Mouse (Mus musculus) kidney, postnatal 25 days (tissue): ENCODE measurements at regions not wholly inside any gene's neighbourhood (a gene's known extent, or its start where the extent isn't known, plus 50 kb on each side); places are given as distances from the start of the nearest gene placed in this dataset.
A peak's percentile ranks its signal among the peaks of the same experiment; 100 is the strongest.

ENCODE experiments used
- DNase-seq, 2 experiments: peaks; one replicate each; pipeline ENCODE4 v3.0.0; 2021; ENCODE audit warnings: mixed read lengths in 2 of 2

- DNase-seq = peak; percentile 14 to 66
These were observed 111.9 kb upstream of the Lhx1 start for GRCm38 (mm10) chr11:84637268-84637667.

DNA sequence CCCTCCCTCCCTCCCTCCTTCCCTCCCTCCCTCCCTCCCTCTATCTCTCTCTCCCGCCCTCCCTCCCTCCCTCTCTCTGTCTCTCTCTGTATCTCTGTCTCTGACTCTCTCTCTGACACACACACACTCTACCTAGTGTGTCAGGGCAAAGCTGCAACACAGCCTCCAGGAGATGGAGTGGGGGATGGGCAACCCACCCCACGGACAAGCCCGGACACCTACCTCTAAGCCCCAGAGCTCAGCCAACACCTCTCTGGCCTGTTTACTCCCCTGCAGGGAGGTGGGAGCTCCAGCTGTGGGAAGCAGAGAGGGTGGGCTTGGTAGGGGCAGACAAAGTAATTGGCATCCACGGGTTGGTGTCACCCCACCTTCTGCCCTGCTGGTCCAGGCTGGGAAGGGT is 109.7 kb upstream of the Lhx1 start:
- no peak for DNase-seq

- DNase-seq = peak; percentile 49 to 86
These were observed 108.0 kb upstream of the Lhx1 start for GRCm38 (mm10) chr11:84633300-84633699.

GRCm38 (mm10) chr11:84628111-84628510 is 102.8 kb upstream of the Lhx1 start:
- DNase-seq = peak; percentile 70 to 86

DNA sequence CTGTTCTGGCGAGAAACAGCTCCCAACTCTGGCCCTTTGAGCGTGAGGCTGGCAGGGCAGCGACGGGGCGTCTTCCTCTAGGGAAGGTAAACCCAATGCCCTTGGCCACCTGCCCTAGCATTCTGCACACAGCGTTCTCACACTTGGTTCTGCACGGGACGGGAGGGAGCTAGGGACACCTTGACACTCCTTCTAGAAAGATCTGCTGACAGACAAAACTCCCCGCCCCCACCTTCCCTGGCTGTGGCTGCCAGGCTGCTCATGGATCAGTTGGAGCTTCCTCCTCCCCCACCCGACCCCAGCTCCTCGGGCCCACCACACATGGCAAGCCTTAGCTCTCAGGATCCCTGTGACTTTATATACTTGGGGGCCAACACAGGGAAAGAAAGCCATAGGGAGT is 102.3 kb upstream of the Lhx1 start:
- DNase-seq = peak; percentile 60 to 87

DNA sequence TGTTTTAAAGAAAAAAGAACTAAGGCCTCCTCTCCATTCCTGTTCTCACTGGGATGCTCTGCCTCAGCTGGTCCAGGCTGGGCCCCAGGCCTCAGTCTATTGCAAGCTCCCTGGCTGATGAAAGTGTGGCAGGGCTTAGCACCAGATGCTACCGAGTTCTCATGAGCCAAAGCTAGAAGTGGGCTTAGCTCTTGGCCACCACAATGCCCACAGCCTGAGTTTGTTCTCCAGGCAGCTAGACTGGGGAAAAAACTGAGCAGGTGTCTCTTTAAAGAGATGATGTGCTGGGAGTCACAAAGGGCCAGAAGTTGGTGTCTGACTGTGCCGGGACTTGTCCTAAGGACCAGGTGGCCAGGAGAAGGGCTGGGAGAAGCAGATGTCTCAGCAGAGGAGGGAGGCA is 101.9 kb upstream of the Lhx1 start:
- DNase-seq = no peak

DNA sequence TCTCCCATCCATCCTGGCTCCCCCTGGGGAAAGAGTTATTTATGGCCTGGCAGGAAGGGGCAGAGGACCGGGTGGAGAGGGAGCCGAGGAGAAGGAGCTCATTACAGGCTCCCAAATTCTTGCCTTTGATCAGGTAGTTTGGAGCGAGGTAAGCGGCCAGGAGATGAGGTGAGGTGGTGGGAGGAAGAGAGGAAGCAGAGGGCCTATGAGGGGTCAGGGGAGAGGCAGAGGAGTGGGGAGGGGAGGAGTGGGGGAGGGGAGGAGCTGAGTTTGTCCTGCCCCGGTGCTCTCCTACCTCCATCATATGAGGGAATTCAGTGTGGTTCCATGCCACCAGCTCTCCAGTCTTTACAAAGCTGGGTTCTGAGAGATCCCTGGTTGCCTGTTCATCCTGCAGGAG is 98.8 kb upstream of the Lhx1 start:
- no peak for DNase-seq

GRCm38 (mm10) chr11:84619713-84620112 is 94.4 kb upstream of the Lhx1 start:
- DNase-seq = no peak

DNA sequence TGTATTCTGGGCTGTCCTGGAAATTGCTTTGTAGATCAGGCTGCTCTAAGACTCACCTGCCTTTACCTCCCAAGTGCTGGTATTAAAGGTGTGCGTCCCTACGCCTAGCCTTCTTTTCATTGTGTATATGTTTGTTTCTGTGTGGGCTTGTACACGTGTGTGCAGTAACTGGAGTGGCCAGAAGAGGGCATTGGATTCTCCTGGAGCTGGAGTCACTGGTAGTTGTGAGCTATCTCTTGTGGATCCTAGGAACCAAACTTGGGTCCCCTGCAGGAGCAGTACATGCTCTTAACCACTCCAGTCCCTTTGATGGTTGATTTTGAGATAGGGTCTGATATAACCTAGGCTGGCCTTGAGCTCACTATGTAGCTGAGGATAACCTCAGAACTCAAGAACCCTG is 93.2 kb upstream of the Lhx1 start:
- no peak for DNase-seq

- DNase-seq = no peak
These were observed 87.8 kb upstream of the Lhx1 start for GRCm38 (mm10) chr11:84612982-84613720.

DNA sequence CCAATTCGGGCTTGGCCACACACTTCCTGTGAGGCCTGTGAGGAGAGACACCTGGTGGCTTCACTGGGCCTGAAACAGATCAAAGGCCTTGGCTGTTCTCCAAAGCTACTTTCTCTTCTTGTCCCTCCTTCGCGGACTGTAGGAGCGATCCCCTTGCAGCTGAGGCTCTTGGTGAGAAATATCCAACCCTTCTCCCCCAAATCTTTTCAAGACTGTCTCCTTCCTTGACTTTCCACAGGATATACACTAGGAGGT is 86.2 kb upstream of the Lhx1 start:
- peak in 1 of 2 experiments; percentile 13 for DNase-seq

DNA sequence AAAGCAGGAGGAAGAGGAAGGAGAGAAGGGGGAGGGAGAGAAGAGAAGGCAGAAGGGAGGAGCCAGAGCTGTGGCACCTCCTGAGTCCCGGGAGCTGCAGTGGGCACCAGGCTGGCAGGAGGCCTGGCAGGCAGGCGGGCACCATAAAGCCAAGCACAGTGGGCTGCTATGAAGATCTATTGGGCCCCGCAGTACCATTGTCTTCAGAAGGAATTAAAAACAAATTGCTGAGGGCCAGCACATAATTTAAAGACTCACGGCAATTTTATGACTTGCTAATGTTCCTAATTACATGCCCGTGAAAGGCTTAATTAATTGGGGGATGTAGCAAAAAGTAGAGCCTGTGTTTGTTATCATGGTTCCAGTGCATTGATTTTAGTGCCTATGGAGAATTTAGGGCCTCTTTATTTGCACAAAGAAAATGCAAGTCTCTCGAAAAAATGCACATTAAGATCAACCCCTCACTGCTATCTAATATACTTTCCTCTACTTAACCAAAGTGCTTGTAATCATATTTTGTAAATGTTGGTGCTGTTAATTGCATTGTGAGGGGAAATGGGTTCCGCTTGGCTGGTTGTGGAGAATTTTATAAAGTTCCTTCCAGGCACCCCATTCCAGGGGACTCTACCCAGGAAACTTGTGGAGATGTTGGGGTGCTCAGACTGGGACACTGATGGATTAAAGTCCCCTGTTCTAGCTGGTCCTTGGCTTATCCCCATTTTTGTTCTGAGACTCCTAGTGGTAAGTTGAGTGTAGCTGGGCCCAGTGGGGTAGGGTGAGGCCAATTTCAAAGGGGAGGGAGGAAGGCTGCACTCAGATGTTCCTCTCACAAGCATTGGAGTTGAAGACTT is 85.7 kb upstream of the Lhx1 start:
- no peak for DNase-seq

DNA sequence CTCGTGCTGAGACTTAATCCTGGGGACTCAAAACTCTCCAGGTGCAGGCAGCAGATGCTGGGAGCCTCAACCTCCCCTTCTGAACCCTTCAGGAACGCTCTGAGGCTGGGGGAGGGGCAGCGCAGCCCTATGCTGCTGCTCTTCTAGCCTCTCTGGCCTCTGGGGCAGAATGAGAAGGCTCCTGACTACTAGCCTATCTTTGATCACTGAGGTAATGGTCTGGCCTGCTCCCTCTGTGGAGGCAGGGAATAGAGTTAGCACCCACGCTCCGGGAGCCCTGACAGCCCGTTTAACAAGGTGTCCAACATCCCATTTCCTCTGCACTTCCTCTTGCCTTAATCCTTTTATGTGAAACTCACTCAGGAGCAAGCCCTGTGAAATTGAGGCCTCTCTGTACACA is 79.4 kb upstream of the Lhx1 start:
- DNase-seq = no peak

- DNase-seq = no peak
These were observed 74.0 kb upstream of the Lhx1 start for GRCm38 (mm10) chr11:84599267-84599841.

DNA sequence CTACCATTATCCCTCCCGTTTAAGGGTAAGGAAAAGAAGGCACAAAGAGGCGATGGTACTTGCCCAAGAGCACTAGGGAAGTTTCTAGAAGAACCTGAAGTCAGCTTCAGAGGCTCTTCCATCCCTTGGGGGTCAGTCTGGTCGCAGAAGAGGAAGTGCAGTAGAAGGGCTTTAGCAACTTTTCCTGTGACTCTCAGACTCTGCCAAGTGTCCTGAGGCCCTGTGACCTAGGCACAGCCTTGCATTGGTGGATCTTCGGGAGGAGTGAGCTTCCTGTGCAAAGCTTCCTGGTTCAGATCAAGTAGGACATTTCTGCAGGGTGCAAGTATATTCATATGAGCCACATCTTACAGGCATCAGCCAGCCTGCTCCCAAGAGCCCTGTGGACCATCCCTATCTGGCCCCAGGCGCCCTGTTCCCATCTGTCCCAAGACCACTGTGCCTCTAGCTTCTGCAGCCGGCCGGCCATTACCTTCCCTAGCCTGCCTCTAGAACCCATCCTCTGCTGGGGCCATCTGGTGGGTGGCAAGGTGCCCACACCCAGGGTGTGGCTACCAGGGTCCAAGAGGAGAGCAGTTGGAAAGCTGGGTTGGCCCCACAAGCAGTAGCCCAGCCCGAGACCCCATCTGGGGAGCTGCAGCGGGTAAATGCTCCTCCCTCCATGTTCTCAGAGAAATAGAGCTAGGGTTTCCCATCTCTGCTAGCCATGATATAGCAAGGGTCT is 72.4 kb upstream of the Lhx1 start:
- DNase-seq = no peak

DNA sequence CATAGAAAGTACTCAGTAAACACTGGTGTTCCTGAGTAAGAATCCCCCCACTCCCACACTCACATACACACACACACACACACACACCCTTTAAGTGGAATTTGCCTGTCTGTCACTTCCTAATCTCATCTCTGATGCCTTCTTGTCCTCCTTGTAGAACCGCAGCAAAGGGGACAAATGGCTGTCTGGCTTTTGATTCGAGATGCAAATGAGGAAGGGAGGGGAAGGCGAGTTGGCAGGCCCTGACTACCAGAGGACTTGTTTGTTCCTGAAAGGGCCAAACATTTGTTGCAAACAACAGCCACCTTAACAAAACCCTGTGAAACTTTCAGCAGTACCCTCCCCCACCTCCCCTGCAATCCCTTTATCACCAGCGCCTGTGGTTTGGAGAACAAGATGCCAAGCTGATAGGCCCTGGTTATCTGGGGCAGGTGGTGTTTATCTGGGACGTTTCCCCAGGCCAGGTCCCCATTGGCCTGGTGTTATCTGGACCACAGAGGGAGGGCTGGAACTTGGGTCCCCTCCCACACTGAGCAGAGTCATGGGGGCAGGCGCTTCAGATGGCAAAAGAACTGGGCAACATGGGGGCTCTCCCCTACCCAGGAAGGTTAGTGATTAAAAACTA is 67.5 kb upstream of the Lhx1 start:
- DNase-seq = no peak

DNA sequence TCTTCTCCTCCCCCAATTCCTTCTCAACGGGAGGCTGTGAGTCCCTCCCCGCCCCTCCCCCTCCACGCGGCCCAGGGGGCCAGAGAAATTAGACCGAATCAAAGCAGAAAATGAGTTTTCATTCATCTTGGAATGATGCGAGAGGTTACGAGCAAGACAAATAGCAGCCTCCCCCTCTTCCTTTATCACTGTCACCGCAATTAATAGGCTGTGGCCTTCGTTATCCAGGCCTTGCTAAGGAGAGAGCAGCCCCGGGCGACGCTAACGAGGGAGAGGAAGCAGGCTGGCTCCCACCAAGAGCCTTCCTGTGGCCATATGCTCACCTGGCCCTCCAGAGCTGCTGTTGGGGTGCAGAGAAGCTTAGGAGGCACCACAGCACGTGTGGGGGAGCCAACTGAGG is 61.8 kb upstream of the Lhx1 start:
- no peak for DNase-seq

DNA sequence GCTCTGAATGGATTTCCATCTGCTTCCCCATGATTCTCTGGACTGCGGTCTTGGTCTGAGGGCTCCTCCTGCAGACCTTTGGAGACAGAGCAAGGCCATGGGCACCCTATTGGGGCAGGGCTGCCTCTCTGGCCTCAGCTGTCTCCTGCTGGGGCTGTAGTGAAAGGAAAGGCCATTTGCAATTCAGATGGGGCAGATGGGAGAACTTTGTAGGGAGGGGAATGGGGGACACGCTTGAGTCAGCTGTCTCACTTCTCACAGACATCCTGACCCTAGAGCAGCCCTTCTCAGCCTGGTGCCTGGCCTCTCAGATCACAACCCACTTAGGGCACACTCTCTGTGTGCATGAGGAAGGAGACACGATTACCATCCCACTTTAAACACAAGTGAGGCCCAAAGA is 60.3 kb upstream of the Lhx1 start:
- DNase-seq = no peak

- DNase-seq = no peak
These were observed 53.6 kb upstream of the Lhx1 start for GRCm38 (mm10) chr11:84578805-84579541.
